Mouse (Mus musculus) CH12.LX (cell line): Measurements from ENCODE around the gene Zc3h4.
A peak's percentile ranks its signal among the peaks of the same experiment; 100 is the strongest.

Experiments used
- CTCF ChIP-seq, 2 experiments: IDR thresholded peaks in 1 of 2; conservative IDR thresholded peaks in 1 of 2; 2 replicates each; pipeline ENCODE4 v1.5.1; 2011 to 2012; ENCODE audit warnings: low read depth in 2 of 2, low read length in 2 of 2, improper control_type of control experiment in 1 of 2, inconsistent platforms in 1 of 2, mild to moderate bottlenecking in 1 of 2, moderate library complexity in 1 of 2
- NRF1 ChIP-seq: IDR thresholded peaks from 2 replicates; pipeline ENCODE4 v1.6.1; 2014; ENCODE audit warnings: low read depth, mild to moderate bottlenecking, inconsistent platforms, low read length, improper control_type of control experiment, moderate library complexity
- POLR2A ChIP-seq: IDR thresholded peaks from 2 replicates; pipeline ENCODE4 v1.6.1; 2011; ENCODE audit warnings: low read depth, mild to moderate bottlenecking, improper control_type of control experiment, low read length
- RAD21 ChIP-seq: IDR thresholded peaks from 2 replicates; pipeline ENCODE4 v1.6.1; 2011; ENCODE audit warnings: low read depth, mild to moderate bottlenecking, low read length, improper control_type of control experiment, moderate library complexity
- USF1 ChIP-seq: IDR thresholded peaks from 2 replicates; pipeline ENCODE4 v1.6.1; 2014; ENCODE audit warnings: low read depth, mild to moderate bottlenecking, inconsistent platforms, low read length, improper control_type of control experiment

GRCm38 (mm10) chr7:16400689-16401611, at the start of gene Zc3h4:
- TF ChIP-seq USF1 (no peak), RAD21 (no peak), POLR2A (peak; percentile 86), NRF1 (peak; percentile 63), CTCF (conservative IDR thresholded peaks at IDR 0.05 in 1 of 2, IDR thresholded peaks at IDR 0.05 in 1 of 2; ENCODE audit: low read depth in 2 of 2, low read length in 2 of 2) (peak in 1 of 2 experiments; percentile 14; a peak in 1 of 4 replicates)
